ENCODE assay signal across 11 mouse cellular contexts in genomic region chr14:101483230-101483629, GRCm38 (mm10).
DNase-seq lines count a peak whose midpoint lies in the region; ATAC-seq and TF ChIP-seq lines count a peak whose summit lies in the region.
"Had no signal": no experiment of that assay in that cellular context is flagged by ENCODE, and none has a peak within 500 bp of the region (broad histone marks: within the 10 kb centered on the region; RNA-seq: fewer than 3 reads in every experiment).

No protein-coding gene starts in this region.

- no peak overlapping the region for H3K9ac ChIP-seq in kidney, embryonic 15.5 days
- no peak overlapping the region for H3K9ac ChIP-seq in kidney, embryonic 16.5 days (replicated peaks; ENCODE audit: low read length)
- peak overlapping the region; percentile 22 for H3K9ac ChIP-seq in heart, embryonic 14.5 days (ENCODE audit: low read length)
- H3K9ac ChIP-seq in midbrain, postnatal 0 days (replicated peaks; ENCODE audit: low read length, poor library complexity, severe bottlenecking), result no peak overlapping the region
- H3K9ac ChIP-seq: liver, embryonic 13.5 days had no signal

- H3K9me3 ChIP-seq in kidney, embryonic 15.5 days (replicated peaks), result no peaks in the 10 kb centered on the region
- no peaks in the 10 kb centered on the region for H3K9me3 ChIP-seq in kidney, embryonic 16.5 days (ENCODE audit: low read length)
- no peaks in the 10 kb centered on the region for H3K9me3 ChIP-seq in heart, embryonic 14.5 days (ENCODE audit: control insufficient read depth, low read length)
- no peaks in the 10 kb centered on the region for H3K9me3 ChIP-seq in midbrain, postnatal 0 days (ENCODE audit: low read length)
- H3K9me3 ChIP-seq: liver, embryonic 13.5 days had no signal

- intact Hi-C loops in left cerebral cortex, postnatal 25 days (cut with DNase I), result no loop called here

- ATAC-seq in kidney, embryonic 15.5 days (replicated peaks; ENCODE audit: low FRiP score), result no peak
- ATAC-seq in kidney, embryonic 16.5 days (ENCODE audit: low FRiP score, low TSS enrichment), result no peak
- peak; percentile 86 for ATAC-seq in heart, embryonic 14.5 days (ENCODE audit: insufficient number of reproducible peaks, insufficient read depth, low FRiP score, low read depth)
- ATAC-seq in midbrain, postnatal 0 days (ENCODE audit: low FRiP score), result no peak

- peak; percentile 20 for DNase-seq in cerebellum, adult 8-10 months
- peak; percentile 34 to 53 for DNase-seq in lung, postnatal 4 days
- DNase-seq in midbrain, postnatal 0 days (ENCODE audit: low spot score), result no peak
- no peak for DNase-seq in retina, embryonic 14.5 days (ENCODE audit: low spot score)
- DNase-seq in left cerebral cortex, postnatal 25 days (ENCODE audit: low spot score in 2 of 2), result no peak
- DNase-seq: liver, embryonic 13.5 days; spleen, adult 18-20 months had no signal

- H3K4me1 ChIP-seq in kidney, embryonic 15.5 days, result peaks cover 2% of the 10 kb centered on the region
- H3K4me1 ChIP-seq in kidney, embryonic 16.5 days (ENCODE audit: insufficient read depth, low read length), result peaks cover 4% of the 10 kb centered on the region
- H3K4me1 ChIP-seq in heart, embryonic 14.5 days (ENCODE audit: control insufficient read depth in 2 of 2, insufficient read depth in 2 of 2, low read length in 2 of 2), result peaks cover 9 to 23% of the 10 kb centered on the region in 2 experiments
- H3K4me1 ChIP-seq in midbrain, postnatal 0 days (ENCODE audit: insufficient read depth, low read length), result no peaks in the 10 kb centered on the region
- H3K4me1 ChIP-seq: liver, embryonic 13.5 days had no signal

- H3K4me2 ChIP-seq in kidney, embryonic 15.5 days, result no peak overlapping the region
- no peak overlapping the region for H3K4me2 ChIP-seq in kidney, embryonic 16.5 days (replicated peaks; ENCODE audit: low read depth, low read length)
- H3K4me2 ChIP-seq in heart, embryonic 14.5 days (ENCODE audit: low read length), result peak overlapping the region; percentile 3; the same call in 1 of the 2 replicates
- H3K4me2 ChIP-seq in midbrain, postnatal 0 days (ENCODE audit: low read depth, low read length, poor library complexity, severe bottlenecking), result no peak overlapping the region
- H3K4me2 ChIP-seq: liver, embryonic 13.5 days had no signal

- H3K4me3 ChIP-seq in kidney, embryonic 15.5 days (replicated peaks), result no peak overlapping the region
- no peak overlapping the region for H3K4me3 ChIP-seq in kidney, embryonic 16.5 days (ENCODE audit: low read length)
- H3K4me3 ChIP-seq in heart, embryonic 14.5 days (ENCODE audit: control insufficient read depth in 1 of 2, insufficient read depth in 1 of 2, low read depth in 1 of 2, low read length in 2 of 2), result no peak overlapping the region
- H3K4me3 ChIP-seq in midbrain, postnatal 0 days (ENCODE audit: low read depth, low read length), result no peak overlapping the region
- H3K4me3 ChIP-seq: layer of hippocampus, adult 2 months; liver, embryonic 13.5 days had no signal

- TF ChIP-seq CTCF in midbrain, postnatal 0 days (IDR thresholded peaks at IDR 0.05), result no peak

- 65% methylated on average over 4 of the region's 4 CpGs for WGBS in kidney, embryonic 15.5 days
- WGBS in kidney, embryonic 16.5 days, result 60% methylated on average over 4 of the region's 4 CpGs
- 27% methylated on average over 4 of the region's 4 CpGs for WGBS in heart, embryonic 14.5 days
- WGBS in midbrain, postnatal 0 days, result 80% methylated on average over 4 of the region's 4 CpGs

- peak overlapping the region; percentile 32; the same call in 1 of the 2 replicates for H3K27ac ChIP-seq in kidney, embryonic 15.5 days
- no peak overlapping the region for H3K27ac ChIP-seq in kidney, embryonic 16.5 days (ENCODE audit: low read length)
- H3K27ac ChIP-seq in heart, embryonic 14.5 days (replicated peaks in 1 of 2; ENCODE audit: control insufficient read depth in 1 of 2, insufficient read depth in 1 of 2, low read depth in 2 of 2, low read length in 2 of 2), result peak overlapping the region; percentile 91 to 95
- no peak overlapping the region for H3K27ac ChIP-seq in midbrain, postnatal 0 days (ENCODE audit: low read depth, low read length)
- H3K27ac ChIP-seq: layer of hippocampus, adult 2 months; liver, embryonic 13.5 days had no signal

- H3K36me3 ChIP-seq in kidney, embryonic 15.5 days, result peaks cover 10% of the 10 kb centered on the region
- H3K36me3 ChIP-seq in kidney, embryonic 16.5 days (ENCODE audit: insufficient read depth, low read length), result peaks cover 4% of the 10 kb centered on the region; the same call in 1 of the 2 replicates
- peaks cover 27% of the 10 kb centered on the region for H3K36me3 ChIP-seq in heart, embryonic 14.5 days (ENCODE audit: control insufficient read depth, insufficient read depth, low read length)
- H3K36me3 ChIP-seq in midbrain, postnatal 0 days (ENCODE audit: insufficient read depth, low read length), result no peaks in the 10 kb centered on the region
- H3K36me3 ChIP-seq: liver, embryonic 13.5 days had no signal

- H3K27me3 ChIP-seq in kidney, embryonic 15.5 days, result no peaks in the 10 kb centered on the region
- H3K27me3 ChIP-seq in kidney, embryonic 16.5 days (ENCODE audit: insufficient read depth, low read length), result no peaks in the 10 kb centered on the region
- H3K27me3 ChIP-seq in heart, embryonic 14.5 days (ENCODE audit: control insufficient read depth, insufficient read depth, low read length), result no peaks in the 10 kb centered on the region
- H3K27me3 ChIP-seq in midbrain, postnatal 0 days (ENCODE audit: insufficient read depth, low read length), result no peaks in the 10 kb centered on the region
- H3K27me3 ChIP-seq: liver, embryonic 13.5 days had no signal

Comparison
In these comparisons a context has a peak if more than half of its experiments do, and no peak if none do; other contexts are left out.
1. H3K27ac ChIP-seq: peak in kidney, embryonic 15.5 days (single experiment) and heart, embryonic 14.5 days (2 of 2); none in kidney, embryonic 16.5 days (single experiment) and midbrain, postnatal 0 days (single experiment).
2. DNase-seq: peak in cerebellum, adult 8-10 months (single experiment) and lung, postnatal 4 days (2 of 2); none in midbrain, postnatal 0 days (single experiment), retina, embryonic 14.5 days (single experiment) and left cerebral cortex, postnatal 25 days (0 of 2).